Mouse (Mus musculus): ENCODE measurements around the gene Pgm1. TPM values are rescaled to one million over a fixed set of nuclear protein-coding genes. Genes with fewer than 3 reads are reported as not detected.

Pgm1 gene
- polyA plus RNA-seq, 1 experiment from 2014 or later = 52.4 TPM

GRCm38 (mm10) chr4:99958084-99958815 is 29.0 kb downstream of the Pgm1 start:
- ATAC-seq (ENCODE audit: low FRiP score, low TSS enrichment) = no peak
- Histone ChIP-seq H3K4me1 (replicated peaks; ENCODE audit: control insufficient read depth, insufficient read depth) (peaks cover 2% of the 10 kb centered on the region; the same call in 1 of the 2 replicates), H3K9ac (ENCODE audit: low read length) (no peak overlapping the region), H3K27me3 (ENCODE audit: control insufficient read depth, insufficient read depth, low read length) (no peaks in the 10 kb centered on the region), H3K4me3 (ENCODE audit: low read depth, low read length) (no peak overlapping the region), H3K27ac (replicated peaks) (no peak overlapping the region), H3K36me3 (ENCODE audit: control insufficient read depth, insufficient read depth, low read length) (no peaks in the 10 kb centered on the region), H3K9me3 (ENCODE audit: control insufficient read depth, low read length) (no peaks in the 10 kb centered on the region), H3K4me2 (replicated peaks; ENCODE audit: low read depth) (no peak overlapping the region)
- no peak for DNase-seq (ENCODE audit: low spot score)
- TF ChIP-seq CTCF (IDR thresholded peaks at IDR 0.05; ENCODE audit: low read depth) = no peak
- TF ChIP-seq EP300 (optimal IDR thresholded peaks at IDR 0.05) = no peak
- 69% methylated on average over 7 of the region's 7 CpGs for WGBS

GRCm38 (mm10) chr4:99959308-99959707 is 30.1 kb downstream of the Pgm1 start:
- peak; percentile 64; the same call in 1 of the 2 replicates for ATAC-seq (ENCODE audit: low FRiP score, low TSS enrichment)
- WGBS = 66% methylated on average over 3 of the region's 3 CpGs
- H3K27me3 ChIP-seq (ENCODE audit: control insufficient read depth, insufficient read depth, low read length) = no peaks in the 10 kb centered on the region
- no peaks in the 10 kb centered on the region for H3K36me3 ChIP-seq (ENCODE audit: control insufficient read depth, insufficient read depth, low read length)
- no peak overlapping the region for H3K4me3 ChIP-seq (ENCODE audit: low read depth, low read length)
- no peaks in the 10 kb centered on the region for H3K9me3 ChIP-seq (ENCODE audit: control insufficient read depth, low read length)
- H3K9ac ChIP-seq (ENCODE audit: low read length) = no peak overlapping the region
- TF ChIP-seq CTCF (IDR thresholded peaks at IDR 0.05; ENCODE audit: low read depth) (no peak), EP300 (optimal IDR thresholded peaks at IDR 0.05) (no peak)
- no peak for DNase-seq (ENCODE audit: low spot score)
- no peaks in the 10 kb centered on the region for H3K4me1 ChIP-seq (replicated peaks; ENCODE audit: control insufficient read depth, insufficient read depth)
- no peak overlapping the region for H3K4me2 ChIP-seq (replicated peaks; ENCODE audit: low read depth)
- no peak overlapping the region for H3K27ac ChIP-seq (replicated peaks)

- Histone ChIP-seq H3K27me3 (ENCODE audit: control insufficient read depth, insufficient read depth, low read length) (no peaks in the 10 kb centered on the region), H3K4me1 (replicated peaks; ENCODE audit: control insufficient read depth, insufficient read depth) (no peaks in the 10 kb centered on the region), H3K9me3 (ENCODE audit: control insufficient read depth, low read length) (no peaks in the 10 kb centered on the region), H3K36me3 (ENCODE audit: control insufficient read depth, insufficient read depth, low read length) (peaks cover 3% of the 10 kb centered on the region; the same call in 1 of the 2 replicates), H3K4me2 (replicated peaks; ENCODE audit: low read depth) (no peak overlapping the region), H3K27ac (replicated peaks) (no peak overlapping the region), H3K9ac (ENCODE audit: low read length) (no peak overlapping the region), H3K4me3 (ENCODE audit: low read depth, low read length) (no peak overlapping the region)
- DNase-seq (ENCODE audit: low spot score) (no peak), ATAC-seq (ENCODE audit: low FRiP score, low TSS enrichment) (no peak)
- WGBS = 85% methylated on average over 6 of the region's 6 CpGs
- TF ChIP-seq CTCF (IDR thresholded peaks at IDR 0.05; ENCODE audit: low read depth) = no peak
- no peak for TF ChIP-seq EP300 (optimal IDR thresholded peaks at IDR 0.05)
Observed at GRCm38 (mm10) chr4:99966555-99966954, 37.3 kb downstream of the Pgm1 start.

GRCm38 (mm10) chr4:99969328-99969727 is 40.1 kb downstream of the Pgm1 start:
- no peaks in the 10 kb centered on the region for H3K27me3 ChIP-seq (ENCODE audit: control insufficient read depth, insufficient read depth, low read length)
- H3K4me2 ChIP-seq (replicated peaks; ENCODE audit: low read depth) = no peak overlapping the region
- H3K9me3 ChIP-seq (ENCODE audit: control insufficient read depth, low read length) = no peaks in the 10 kb centered on the region
- no peak overlapping the region for H3K9ac ChIP-seq (ENCODE audit: low read length)
- H3K27ac ChIP-seq (replicated peaks) = peak overlapping the region; percentile 78
- WGBS = 45% methylated on average over 5 of the region's 5 CpGs
- TF ChIP-seq EP300 (optimal IDR thresholded peaks at IDR 0.05) = no peak
- no peak for TF ChIP-seq CTCF (IDR thresholded peaks at IDR 0.05; ENCODE audit: low read depth)
- no peak overlapping the region for H3K4me3 ChIP-seq (ENCODE audit: low read depth, low read length)
- no peaks in the 10 kb centered on the region for H3K4me1 ChIP-seq (replicated peaks; ENCODE audit: control insufficient read depth, insufficient read depth)
- ATAC-seq (ENCODE audit: low FRiP score, low TSS enrichment) (peak; percentile 47; the same call in 1 of the 2 replicates), DNase-seq (ENCODE audit: low spot score) (no peak)
- H3K36me3 ChIP-seq (ENCODE audit: control insufficient read depth, insufficient read depth, low read length) = peaks cover 3% of the 10 kb centered on the region; the same call in 1 of the 2 replicates

GRCm38 (mm10) chr4:99970097-99970496 is 40.9 kb downstream of the Pgm1 start:
- DNase-seq (ENCODE audit: low spot score) (no peak), ATAC-seq (ENCODE audit: low FRiP score, low TSS enrichment) (peak; percentile 51; the same call in 1 of the 2 replicates)
- Histone ChIP-seq H3K27ac (replicated peaks) (peak overlapping the region; percentile 78), H3K4me2 (replicated peaks; ENCODE audit: low read depth) (peak overlapping the region; percentile 5; the same call in 1 of the 2 replicates), H3K9ac (ENCODE audit: low read length) (no peak overlapping the region), H3K36me3 (ENCODE audit: control insufficient read depth, insufficient read depth, low read length) (no peaks in the 10 kb centered on the region; the same call in 1 of the 2 replicates), H3K9me3 (ENCODE audit: control insufficient read depth, low read length) (no peaks in the 10 kb centered on the region), H3K4me1 (replicated peaks; ENCODE audit: control insufficient read depth, insufficient read depth) (no peaks in the 10 kb centered on the region), H3K27me3 (ENCODE audit: control insufficient read depth, insufficient read depth, low read length) (no peaks in the 10 kb centered on the region), H3K4me3 (ENCODE audit: low read depth, low read length) (no peak overlapping the region)
- 33% methylated on average over 4 of the region's 4 CpGs for WGBS
- TF ChIP-seq CTCF (IDR thresholded peaks at IDR 0.05; ENCODE audit: low read depth) = no peak
- no peak for TF ChIP-seq EP300 (optimal IDR thresholded peaks at IDR 0.05)

- Histone ChIP-seq H3K9me3 (ENCODE audit: control insufficient read depth, low read length) (no peaks in the 10 kb centered on the region), H3K9ac (ENCODE audit: low read length) (no peak overlapping the region), H3K27me3 (ENCODE audit: control insufficient read depth, insufficient read depth, low read length) (no peaks in the 10 kb centered on the region), H3K4me3 (ENCODE audit: low read depth, low read length) (no peak overlapping the region), H3K27ac (replicated peaks) (no peak overlapping the region), H3K4me2 (replicated peaks; ENCODE audit: low read depth) (no peak overlapping the region), H3K4me1 (replicated peaks; ENCODE audit: control insufficient read depth, insufficient read depth) (no peaks in the 10 kb centered on the region), H3K36me3 (ENCODE audit: control insufficient read depth, insufficient read depth, low read length) (no peaks in the 10 kb centered on the region; the same call in 1 of the 2 replicates)
- ATAC-seq (ENCODE audit: low FRiP score, low TSS enrichment) (no peak), DNase-seq (ENCODE audit: low spot score) (no peak)
- WGBS = 86% methylated on average over 6 of the region's 6 CpGs
- TF ChIP-seq CTCF (IDR thresholded peaks at IDR 0.05; ENCODE audit: low read depth) (no peak), EP300 (optimal IDR thresholded peaks at IDR 0.05) (no peak)
Observed at GRCm38 (mm10) chr4:99972886-99973285, 43.7 kb downstream of the Pgm1 start.

All from stomach, postnatal 0 days (tissue).